Mouse (Mus musculus) ZHBTc4 (cell line): ENCODE measurements around the gene Tex21.

Source experiments
- DNase-seq: peaks from one replicate; pipeline ENCODE4 v3.0.0-alpha.2; 2011; ENCODE audit warnings: low read depth, low spot score

Gene Tex21

DNA sequence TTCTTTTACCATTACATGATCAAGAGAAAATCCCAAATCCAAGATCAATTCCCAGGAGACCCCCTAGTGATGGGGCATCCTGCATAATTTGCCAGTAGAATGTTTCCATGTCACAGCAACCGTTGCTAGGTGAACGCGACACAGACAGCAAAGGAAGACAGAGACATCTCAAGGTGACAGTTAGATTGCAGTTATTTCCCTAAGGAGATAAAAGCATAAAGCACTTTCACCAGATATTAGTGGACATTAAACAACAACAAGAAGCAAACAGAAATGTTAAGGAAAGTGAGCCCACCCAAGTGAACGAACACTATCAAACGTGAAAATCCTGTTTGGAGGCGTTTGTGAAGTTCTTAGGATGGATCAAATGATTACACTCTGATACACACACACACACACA is at the start of gene Tex21:
Gene Tex21, minus strand, starts transcription at position 101 of the 400 bp plus-strand sequence.
- DNase-seq = no peak

GRCm38 (mm10) chr12:76293192-76293591 is 46.6 kb upstream of the Tex21 start:
- DNase-seq = peak; percentile 76

GRCm38 (mm10) chr12:76290271-76290670 is 43.7 kb upstream of the Tex21 start:
- DNase-seq = peak; percentile 59

DNA sequence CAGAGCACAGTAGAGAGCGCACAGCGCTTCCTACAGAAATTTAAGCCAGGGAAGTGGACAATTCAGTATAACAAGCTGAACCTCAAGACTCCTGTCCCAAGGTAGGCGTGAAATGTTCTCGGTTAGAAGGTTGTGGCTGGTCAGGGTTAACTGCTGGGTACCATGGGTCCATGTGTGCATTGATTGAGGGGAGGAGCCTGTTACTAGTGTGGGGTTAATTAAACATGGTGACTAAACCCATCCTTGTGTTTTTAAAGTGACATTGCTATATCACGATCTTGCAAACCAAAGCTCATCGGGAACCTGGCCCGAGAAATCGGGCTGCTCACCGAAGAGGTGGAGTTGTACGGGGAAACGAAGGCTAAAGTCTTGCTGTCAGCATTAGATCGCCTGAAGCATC is 42.9 kb upstream of the Tex21 start:
- DNase-seq = no peak

DNA sequence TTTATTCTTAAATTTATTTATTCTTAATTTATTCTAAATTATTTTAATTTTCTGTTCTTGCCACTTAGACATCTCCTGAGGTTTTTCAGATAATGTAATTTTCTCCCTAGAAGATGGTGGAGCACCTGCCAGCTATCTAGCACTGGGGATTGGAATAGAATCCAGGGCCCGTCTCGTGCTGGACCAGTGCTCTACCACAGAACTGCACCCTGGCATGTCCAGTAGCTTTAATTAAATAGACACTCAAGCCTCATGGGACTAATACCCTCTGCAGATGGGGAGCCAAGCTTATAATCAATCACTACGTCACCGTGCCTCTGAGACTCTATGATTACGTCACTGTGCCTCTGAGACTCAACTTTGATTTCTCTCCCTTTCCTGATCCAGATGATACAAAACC is 41.9 kb upstream of the Tex21 start:
- no peak for DNase-seq

DNA sequence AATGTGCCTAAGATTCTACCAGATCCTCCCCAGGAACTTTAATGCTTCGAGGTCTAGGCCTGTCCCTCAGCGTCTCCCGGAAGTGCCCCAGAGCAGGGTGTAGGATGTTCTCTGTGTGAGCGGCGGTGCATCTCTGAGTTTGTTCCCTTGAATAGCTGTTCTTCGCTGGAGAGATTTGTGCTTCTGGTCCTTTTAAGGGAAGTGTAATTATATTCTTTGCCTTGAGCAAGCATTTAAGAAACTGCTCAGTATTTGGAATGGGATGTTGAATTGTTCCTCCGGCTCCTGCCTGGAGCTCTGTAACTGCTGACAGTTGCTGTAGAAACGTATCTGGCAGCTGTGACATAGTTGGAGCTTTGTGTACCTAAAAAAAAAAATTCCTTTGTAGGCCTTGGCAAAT is 41.4 kb upstream of the Tex21 start:
- no peak for DNase-seq

DNA sequence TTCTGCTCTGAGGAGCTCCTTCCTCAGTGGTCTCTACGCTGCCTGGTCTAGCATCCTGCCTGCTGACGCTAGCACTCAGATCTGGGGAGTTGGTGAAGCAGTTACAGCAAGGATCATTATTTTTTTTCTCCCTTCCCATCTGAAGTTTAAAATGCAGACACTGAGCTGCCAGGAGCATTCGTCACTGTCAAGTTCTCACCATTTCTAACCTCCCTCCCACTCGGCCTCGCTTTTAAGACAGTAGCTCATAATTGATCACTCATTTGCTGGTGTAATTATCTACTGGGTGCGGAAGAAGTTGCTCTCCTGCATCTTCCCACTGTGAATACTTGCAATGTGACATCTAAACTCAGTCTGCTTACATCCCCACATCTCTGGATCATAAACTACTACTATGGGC is 38.9 kb upstream of the Tex21 start:
- no peak for DNase-seq

- DNase-seq = no peak
Observed at GRCm38 (mm10) chr12:76282532-76283173, 36.1 kb upstream of the Tex21 start.

GRCm38 (mm10) chr12:76282132-76282531 is 35.6 kb upstream of the Tex21 start:
- peak; percentile 48 for DNase-seq

GRCm38 (mm10) chr12:76281111-76281660 is 34.6 kb upstream of the Tex21 start:
- DNase-seq = no peak

- no peak for DNase-seq
Observed at GRCm38 (mm10) chr12:76280556-76280955, 34.0 kb upstream of the Tex21 start.

DNA sequence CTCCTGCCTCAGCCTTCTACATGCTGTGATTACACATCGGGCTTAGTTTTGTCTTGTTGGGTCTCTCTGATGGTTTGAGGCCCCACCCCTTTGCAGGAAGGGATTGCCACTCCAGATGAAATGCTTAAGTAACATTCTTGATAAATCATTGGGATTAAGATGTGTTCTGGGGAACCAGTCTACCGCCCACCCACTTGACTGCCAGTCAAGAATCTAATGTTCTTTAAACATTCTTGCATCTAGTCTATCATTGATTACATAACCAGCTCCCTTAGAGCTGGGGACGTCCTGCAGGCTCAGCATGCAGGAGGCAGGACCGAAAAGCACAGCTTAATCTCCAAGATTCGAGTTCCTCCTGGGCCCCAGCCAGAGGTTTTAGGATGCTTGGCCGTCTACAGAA is 31.7 kb upstream of the Tex21 start:
- DNase-seq = no peak

DNA sequence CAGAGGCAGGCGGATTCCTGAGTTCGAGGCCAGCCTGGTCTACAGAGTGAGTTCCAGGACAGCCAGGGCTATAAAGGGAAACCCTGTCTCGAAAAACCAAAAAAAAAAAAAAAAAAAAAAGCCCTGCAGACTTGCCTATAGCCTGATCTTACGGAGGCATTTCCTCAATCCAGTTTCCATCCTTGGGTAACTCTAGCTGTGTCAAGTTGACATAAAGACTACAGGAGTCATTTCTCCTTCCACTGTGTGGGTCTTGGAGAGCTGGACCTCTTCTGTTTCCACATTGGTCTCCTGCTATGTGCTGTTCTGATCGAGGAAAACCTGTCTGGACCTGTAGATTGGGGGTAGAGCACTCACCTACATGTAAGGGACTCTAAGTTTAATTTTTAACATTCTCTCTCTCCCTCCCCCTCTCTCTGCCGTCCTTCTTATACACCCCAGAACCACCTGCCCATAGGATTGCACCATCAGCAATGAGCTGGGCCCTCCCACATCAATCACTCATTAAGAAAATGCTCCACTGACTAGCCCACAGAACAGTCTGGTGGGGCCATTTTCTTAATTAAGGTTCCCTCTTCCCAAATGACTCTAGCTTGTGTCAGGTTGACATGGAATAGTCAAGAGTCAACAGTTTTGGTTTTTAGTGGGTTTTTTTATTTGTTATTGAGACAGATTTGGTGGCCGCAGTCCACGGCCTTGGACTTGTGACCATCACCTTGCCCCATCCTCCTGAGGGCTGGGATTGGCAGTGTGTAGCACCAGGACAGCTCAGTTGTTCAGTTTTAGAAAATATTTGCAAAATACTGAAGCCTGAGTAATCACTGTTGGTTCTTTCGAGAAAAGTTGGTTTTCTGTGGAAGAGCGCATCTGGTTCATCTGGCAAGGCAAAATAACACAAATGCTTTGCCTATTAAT is 26.3 kb upstream of the Tex21 start:
- no peak for DNase-seq

- DNase-seq = no peak
Observed at GRCm38 (mm10) chr12:76271516-76271915, 25.0 kb upstream of the Tex21 start.

- no peak for DNase-seq
Observed at GRCm38 (mm10) chr12:76269196-76269595, 22.6 kb upstream of the Tex21 start.

GRCm38 (mm10) chr12:76268686-76269085 is 22.1 kb upstream of the Tex21 start:
- DNase-seq = no peak

DNA sequence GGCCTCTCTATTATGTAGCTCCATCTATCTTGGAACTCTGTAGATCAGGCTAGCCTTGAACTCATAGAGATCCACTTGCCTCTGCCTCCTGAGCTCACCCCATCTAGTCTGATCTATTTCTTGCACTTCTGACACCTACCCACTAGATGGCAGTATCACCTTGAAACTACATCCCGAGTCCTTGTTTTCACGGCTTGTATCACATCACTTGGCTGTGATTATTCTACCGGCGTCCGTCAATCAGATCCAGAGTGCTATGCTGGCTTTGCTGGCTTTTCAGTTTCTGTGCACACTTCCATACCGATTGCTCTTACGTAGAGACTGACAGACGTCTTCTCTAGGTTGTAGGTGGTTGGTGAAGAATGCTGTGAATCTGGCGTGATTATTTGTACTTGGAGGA is 20.3 kb upstream of the Tex21 start:
- peak; percentile 90 for DNase-seq

- no peak for DNase-seq
Observed at GRCm38 (mm10) chr12:76265001-76265400, 18.5 kb upstream of the Tex21 start.

GRCm38 (mm10) chr12:76264325-76264965 is 17.9 kb upstream of the Tex21 start:
- no peak for DNase-seq

GRCm38 (mm10) chr12:76263876-76264275 is 17.3 kb upstream of the Tex21 start:
- DNase-seq = no peak

GRCm38 (mm10) chr12:76262918-76263317 is 16.4 kb upstream of the Tex21 start:
- DNase-seq = no peak

DNA sequence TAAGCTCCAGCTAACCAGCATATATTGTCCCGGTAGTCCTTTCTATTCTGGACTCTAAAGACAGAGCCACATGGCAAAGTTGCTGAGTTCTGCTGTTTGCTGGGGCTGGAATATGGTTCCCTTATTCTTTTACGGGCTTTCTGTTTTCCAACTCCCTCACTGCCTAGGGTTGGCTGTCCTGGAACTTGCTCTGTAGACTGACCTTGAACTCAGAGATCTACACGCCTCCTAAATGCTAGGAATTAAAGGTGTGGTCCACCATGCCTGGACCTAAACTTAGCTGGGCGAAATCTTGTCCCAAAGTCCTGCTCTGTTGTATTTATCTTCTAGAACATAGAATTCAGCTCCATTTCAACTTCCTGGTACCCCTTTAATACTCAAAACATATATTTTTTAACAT is 15.0 kb upstream of the Tex21 start:
- DNase-seq = peak; percentile 56
